Mouse (Mus musculus) layer of hippocampus, adult 8-10 months (tissue): ENCODE measurements around the gene Pld3. TPM values are rescaled to one million over a fixed set of nuclear protein-coding genes. Genes with fewer than 3 reads are reported as not detected.
A peak's percentile ranks its signal among the peaks of the same experiment; 100 is the strongest.

Experiments
- DNase-seq, 2 experiments: peaks; one replicate each; pipeline ENCODE4 v3.0.0; 2022; ENCODE audit warnings: low spot score in 2 of 2
- total RNA-seq, 4 experiments: library from RNA; stranded (reverse); gene quantifications; 2 replicates each; pipeline ENCODE4 v1.2.4; 2022

Gene Pld3
- total RNA-seq, result 100 to 1,000 TPM; 559 to 594 (median 575) TPM

DNA sequence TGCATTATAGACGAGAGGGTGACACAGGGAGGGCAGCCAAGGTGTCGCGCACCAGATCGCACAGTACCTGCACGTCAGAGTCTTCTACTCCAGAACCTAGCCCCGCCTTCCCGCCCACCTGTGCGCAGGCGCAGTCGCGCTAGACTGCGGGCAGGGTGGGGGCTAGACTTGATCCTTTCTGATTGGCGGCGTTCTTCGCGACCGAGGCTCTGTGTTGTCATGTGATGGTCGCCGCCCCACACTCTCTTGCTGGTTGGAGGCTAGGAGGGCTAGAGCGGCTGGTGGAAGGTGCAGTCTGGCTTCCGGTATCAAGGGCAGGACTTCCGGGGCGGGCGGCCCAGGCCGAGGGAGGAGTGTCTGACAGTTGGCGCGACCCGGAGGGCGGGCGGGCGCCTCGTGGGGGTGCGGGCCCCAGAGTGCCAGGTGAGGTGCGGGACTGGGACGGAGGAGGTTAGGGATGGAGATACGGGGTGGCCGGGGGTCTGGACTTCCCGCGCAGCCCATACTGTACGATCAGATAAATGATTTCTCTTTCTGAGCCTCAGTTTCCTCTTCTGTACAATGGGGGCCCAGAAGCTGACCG lies at the start of gene Pld3, which contains the start of gene 2310022A10Rik:
Gene Pld3, minus strand, starts transcription at position 288 of the 583 bp plus-strand sequence.
Gene 2310022A10Rik, plus strand, starts transcription at position 303 of the 583 bp plus-strand sequence.
- peak; percentile 97 to 98 for DNase-seq

- DNase-seq, result no peak
Measured at GRCm38 (mm10) chr7:27602161-27602560, 49.1 kb upstream of the Pld3 start.

- peak in 1 of 2 experiments; percentile 68 for DNase-seq
Measured at GRCm38 (mm10) chr7:27601628-27602027, 48.6 kb upstream of the Pld3 start.

- DNase-seq, result no peak
Measured at GRCm38 (mm10) chr7:27598053-27598452, 45.0 kb upstream of the Pld3 start.

DNA sequence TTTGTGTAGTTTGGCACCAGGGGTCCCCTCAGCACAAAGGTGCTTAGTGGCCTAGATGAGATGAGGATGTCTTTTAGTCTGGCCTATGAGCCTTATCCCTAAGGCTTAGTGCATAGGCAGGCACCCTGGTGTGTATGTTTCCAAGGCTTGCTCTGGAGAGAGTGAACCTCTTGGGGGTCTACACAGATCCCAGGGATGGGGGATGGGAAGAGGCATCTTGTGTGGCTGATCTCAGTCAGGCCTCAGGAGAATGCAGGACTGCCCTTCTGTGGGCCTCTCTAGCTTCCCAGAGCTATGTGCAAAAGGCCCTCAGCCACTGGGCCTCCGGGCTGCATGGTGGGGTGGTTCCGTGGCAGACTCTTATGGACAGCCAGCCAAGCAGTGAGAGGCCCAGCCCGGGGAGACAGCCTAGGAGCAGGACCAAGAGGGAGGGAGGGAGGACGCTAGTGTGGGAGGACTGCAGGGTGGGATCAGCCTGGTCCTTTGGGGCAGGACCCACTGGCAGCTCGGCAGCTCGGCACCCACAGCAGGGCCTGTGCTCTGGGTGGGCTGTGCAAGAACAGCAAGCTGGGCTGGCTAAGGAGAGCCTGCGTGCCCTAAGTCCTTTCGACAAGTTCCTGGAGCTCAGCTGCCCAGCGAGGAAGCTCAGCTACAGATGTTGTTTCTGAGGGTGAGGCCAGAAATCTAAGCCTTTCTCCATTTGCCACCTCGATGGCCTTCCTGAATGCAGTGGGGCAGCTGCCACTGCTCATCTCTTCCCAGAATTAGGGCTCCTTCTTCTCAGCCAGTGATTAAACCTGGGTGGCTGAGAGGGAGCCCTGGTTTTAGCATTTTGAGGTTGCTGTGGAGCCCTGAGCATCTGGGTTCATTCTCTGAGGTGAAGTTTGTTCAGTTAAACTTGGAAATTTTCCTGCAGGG lies 43.8 kb upstream of the Pld3 start:
- DNase-seq, result no peak

GRCm38 (mm10) chr7:27592934-27593645 lies 40.1 kb upstream of the Pld3 start:
- no peak for DNase-seq

DNA sequence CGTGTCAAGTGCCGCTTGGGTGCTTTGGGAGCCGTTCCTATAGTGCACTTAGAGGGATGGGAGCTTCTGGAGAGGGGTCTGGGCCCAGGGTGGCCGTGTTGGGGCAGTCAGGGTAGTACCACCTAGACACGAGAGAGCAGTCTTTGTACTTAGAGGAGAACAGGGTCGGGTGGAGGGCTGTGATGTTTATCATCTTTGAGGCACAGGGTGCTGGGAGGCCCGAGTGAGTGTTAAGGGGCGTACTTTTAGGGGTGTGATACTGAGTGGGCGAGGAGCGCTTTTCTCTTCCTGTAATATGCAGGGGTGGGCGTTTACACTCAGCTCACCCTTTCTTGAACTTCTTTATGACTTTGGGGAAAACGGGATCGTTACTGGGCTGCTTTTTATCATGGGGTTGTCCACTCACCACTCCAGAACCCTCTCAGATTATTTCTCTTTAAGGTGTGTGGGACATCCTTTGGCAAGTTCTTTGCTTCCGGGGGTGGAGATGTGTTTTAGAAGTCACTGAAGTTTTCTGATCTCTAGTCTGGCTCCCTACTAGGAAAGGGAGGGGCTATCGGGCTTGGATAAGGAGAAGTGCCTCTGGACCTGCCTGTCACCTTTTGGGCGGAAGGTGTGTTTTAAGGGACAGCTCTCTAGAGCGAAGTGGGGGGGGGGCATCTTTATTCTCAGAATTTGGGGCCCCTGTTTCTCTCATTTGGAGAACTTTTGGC lies 39.4 kb upstream of the Pld3 start:
- no peak for DNase-seq

DNA sequence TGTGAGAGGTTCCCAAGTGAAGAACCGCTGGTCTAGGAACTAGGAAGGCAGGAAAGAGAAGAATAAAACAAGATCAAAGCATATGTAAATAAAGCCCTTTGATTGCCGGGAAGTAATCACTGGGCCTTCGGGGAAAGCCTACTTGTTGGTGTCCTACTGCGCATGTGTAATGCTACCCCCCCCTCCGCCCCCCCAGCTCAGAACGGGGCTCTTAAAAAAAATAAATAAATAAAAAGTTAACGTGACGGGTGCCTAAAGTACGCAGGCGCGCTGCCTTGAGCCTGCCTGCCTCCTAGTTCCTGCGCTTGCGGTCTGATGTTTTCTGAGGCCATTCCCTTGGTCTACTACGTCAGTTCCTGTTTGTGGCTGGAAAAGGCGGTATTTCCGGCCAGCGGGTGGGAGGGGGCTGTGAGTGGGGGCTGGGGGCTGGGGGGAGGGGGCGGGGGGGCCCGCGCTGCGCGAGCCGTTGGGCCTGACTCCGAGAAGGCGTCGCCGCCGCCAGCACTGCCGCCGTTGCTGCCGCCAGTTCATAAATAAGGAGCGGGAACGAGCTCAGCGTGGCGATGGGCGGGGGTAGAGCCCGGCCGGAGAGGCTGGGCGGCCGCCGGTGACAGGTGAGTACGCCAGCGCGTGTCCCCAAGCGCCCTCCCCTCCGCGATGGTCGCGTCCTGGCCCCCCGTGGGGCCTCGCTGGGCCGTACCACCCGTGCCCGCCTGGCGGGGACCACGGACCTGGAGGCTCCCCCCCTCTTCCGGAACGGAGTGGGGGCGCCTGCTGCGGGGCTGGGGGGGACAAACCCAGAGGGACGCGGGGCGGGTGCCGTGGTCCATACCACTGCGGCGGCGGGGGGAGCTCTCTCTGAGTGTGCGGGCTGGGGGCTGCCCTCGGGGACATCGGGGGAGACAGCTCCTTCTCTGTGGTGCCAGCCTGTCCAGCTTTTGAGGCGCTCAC lies 38.5 kb upstream of the Pld3 start, which contains the start of gene Akt2:
Gene Akt2, plus strand, starts transcription at position 287 of the 951 bp plus-strand sequence.
- peak; percentile 94 to 95 for DNase-seq

- DNase-seq, result no peak
Measured at GRCm38 (mm10) chr7:27590566-27591213, 37.7 kb upstream of the Pld3 start.

DNA sequence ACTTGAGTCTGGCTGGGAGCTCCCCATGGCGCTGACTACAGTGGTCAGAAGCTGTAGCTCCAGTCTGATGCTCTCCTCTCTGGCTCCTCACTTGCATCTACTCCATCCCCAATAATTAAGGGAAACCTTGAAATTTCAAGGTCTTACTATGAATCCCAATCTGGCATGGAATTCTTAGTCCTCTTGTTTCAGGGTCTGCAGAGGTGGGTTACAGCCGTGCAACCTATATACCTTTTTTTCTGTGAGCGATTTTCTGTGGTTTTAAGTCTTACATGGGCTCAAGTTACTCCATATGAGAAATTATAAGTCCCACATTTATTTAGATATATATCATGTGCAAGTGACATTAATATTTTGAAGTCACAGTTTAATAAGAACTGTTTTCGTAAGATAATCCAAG lies 37.1 kb upstream of the Pld3 start:
- DNase-seq, result no peak

DNA sequence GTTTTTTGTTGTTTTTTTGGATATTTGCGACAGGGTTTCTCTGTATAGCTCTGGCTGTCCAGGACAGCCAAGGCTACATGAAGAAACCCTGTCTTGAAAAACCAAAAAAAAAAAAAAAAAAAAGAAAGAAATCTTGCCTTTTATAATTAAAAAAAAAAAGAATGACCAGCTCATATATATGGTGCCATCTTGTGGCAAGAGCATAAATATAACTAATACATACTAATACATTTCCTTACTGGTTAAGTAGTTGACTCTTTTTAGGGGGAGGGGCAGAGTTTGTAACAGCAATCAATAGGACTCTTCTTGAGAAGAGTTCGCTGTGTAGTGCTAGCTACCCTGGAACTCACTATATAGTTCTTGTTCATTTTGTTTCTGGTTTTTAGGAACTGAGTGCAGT lies 34.7 kb upstream of the Pld3 start:
- DNase-seq, result no peak

- no peak for DNase-seq
Measured at GRCm38 (mm10) chr7:27586861-27587260, 33.8 kb upstream of the Pld3 start.

GRCm38 (mm10) chr7:27580380-27581174 lies 27.6 kb upstream of the Pld3 start:
- DNase-seq, result no peak

DNA sequence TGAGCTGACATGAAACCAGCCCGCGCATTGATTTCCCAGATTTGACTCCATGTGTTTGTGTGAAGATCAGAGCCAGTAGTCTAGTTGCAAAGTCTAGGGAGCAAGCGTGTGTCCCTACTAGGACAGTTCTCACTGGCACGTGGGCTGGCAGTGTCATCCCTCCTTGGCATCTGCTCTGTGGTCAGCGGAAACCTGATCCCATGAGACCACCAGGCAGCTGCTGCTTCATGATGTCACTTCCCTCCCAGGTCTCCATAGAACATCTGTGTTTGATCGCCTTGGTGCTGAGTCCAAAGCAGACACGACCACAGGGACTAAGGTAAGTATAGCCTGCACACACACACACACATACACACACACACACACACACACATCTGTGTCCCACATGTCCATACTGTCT lies 25.4 kb upstream of the Pld3 start:
- no peak for DNase-seq

- DNase-seq, result no peak
Measured at GRCm38 (mm10) chr7:27577589-27577988, 24.6 kb upstream of the Pld3 start.

DNA sequence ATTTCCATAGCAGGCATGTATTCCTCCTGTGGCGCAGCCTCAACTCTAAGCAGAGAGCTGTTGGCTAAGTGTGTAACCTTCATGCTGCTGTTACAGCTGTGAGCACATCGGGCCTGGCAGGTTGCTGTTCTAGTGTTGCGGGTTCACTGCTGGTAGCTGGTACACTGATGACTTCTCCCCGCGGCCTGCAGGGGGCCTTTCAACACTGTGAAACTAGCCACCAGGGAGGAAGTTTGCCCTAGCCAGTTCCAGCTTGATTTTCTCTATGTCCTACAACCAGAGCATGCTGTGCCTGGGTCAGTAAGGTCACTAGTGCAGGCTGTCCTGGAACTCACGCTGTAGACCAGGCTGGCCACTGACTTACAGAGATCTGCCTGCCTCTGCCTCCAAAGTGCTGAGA lies 23.9 kb upstream of the Pld3 start:
- DNase-seq, result peak in 1 of 2 experiments; percentile 42

GRCm38 (mm10) chr7:27574124-27574880 lies 21.3 kb upstream of the Pld3 start:
- no peak for DNase-seq

GRCm38 (mm10) chr7:27572133-27572532 lies 19.1 kb upstream of the Pld3 start:
- DNase-seq, result no peak
